Comparison of ENCODE assay signal across 13 mouse cellular contexts in the genomic region with DNA sequence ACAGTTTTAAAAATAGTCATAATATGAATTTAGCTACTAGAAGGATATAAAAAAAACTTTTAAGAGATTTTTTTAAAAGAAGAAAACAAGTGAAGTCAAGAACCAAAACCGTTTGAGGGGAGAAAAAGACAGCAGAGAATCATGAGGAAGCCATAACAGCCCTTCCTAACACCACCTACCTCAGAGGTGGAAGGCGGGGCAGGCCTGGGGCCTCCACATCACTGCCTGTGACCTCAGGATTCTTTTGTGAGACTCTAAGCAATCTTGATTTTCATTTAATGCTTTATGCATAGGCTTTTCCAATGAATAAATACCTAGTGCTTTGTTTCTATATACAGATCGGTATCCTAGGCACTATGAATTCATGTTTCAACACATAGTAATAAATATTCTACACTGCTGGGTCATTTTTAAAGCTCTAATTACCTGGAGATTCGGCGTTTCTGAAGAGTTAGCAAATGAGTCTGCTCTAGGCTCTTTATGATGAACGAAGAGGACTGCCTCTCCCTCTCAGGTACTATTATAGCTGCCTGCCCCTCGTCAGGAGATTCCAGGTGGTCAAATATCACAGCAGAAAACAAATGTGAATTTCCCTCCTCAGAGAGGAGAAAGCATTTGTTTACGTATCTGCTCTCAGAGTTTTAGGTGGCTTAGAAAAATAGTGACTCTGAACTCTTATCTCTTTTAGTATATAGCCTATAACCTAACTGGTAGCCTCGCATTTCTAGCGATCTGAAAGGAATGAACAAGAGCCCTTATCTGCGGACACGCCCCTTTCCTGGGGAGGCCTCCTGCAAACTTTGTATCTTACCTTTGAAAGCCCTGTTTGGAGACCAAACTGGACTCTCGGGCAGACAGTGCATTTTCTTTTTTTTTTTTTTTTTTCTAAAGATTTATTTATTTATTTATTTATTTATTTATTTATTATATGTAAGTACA.
"Had no signal": no experiment of that assay in that cellular context is flagged by ENCODE, and none has a peak within 500 bp of the region (broad histone marks: within the 10 kb centered on the region; RNA-seq: fewer than 3 reads in every experiment).

No protein-coding gene starts in this region.

- H3K9me3 ChIP-seq: limb, embryonic 12.5 days; midbrain, embryonic 12.5 days; neural tube, embryonic 13.5 days had no signal

- H3K4me1 ChIP-seq: midbrain, embryonic 12.5 days; neural tube, embryonic 13.5 days had no signal

- DNase-seq: kidney, adult 2 months; kidney, postnatal 25 days; layer of hippocampus, adult 9-11 months; layer of hippocampus, postnatal 36 days; lung, adult 18-20 months; right cerebral cortex, adult 18-20 months; right cerebral cortex, postnatal 25 days; thymus, postnatal 36 days had no signal

- H3K4me3 ChIP-seq: limb, embryonic 12.5 days; midbrain, embryonic 12.5 days; neural tube, embryonic 13.5 days had no signal

- ATAC-seq: inflammation-experienced regulatory T-cells, adult 6 months; midbrain, embryonic 16.5 days had no signal

- H3K9ac ChIP-seq: limb, embryonic 12.5 days; midbrain, embryonic 12.5 days; neural tube, embryonic 13.5 days had no signal

- H3K27me3 ChIP-seq: limb, embryonic 12.5 days; midbrain, embryonic 12.5 days; neural tube, embryonic 13.5 days had no signal

- H3K27ac ChIP-seq: limb, embryonic 12.5 days; midbrain, embryonic 12.5 days; neural tube, embryonic 13.5 days had no signal

- H3K4me2 ChIP-seq: limb, embryonic 12.5 days; midbrain, embryonic 12.5 days; neural tube, embryonic 13.5 days had no signal
